Mouse (Mus musculus): ENCODE results near the gene Hdac4.

Gene Hdac4

DNA sequence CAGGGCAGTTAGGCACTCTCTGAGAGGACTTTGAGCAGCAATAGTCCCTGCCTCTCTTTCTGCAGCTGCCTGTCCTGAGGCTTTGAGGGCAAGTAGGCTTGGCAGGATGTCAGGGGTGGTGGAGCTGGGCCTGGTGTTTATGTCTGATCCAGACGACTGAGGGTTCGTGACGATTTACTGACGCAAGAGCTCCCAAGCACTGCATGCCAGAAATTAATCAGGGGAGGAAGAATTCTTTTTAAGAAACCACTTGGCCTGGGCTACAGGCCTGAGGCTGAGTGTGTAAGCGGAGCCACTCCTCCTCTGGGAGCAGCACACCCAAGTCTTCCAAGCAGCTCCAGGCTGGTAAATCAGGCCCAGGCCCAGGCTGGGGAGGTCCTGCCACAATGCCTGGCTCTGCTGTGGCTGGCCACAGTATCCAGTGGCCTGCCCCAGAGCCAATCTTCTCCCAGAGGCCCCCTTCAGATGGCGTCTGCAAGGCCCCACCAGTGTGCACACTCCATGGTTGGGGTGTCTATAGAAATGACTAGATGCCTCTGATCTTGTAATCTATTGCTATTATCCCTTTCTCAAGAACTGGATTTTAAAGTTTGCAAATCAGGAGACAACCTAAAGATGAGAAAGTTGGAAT is 64.9 kb downstream of the Hdac4 start:
- no peak for DNase-seq (ENCODE audit: low read depth, low spot score)

DNA sequence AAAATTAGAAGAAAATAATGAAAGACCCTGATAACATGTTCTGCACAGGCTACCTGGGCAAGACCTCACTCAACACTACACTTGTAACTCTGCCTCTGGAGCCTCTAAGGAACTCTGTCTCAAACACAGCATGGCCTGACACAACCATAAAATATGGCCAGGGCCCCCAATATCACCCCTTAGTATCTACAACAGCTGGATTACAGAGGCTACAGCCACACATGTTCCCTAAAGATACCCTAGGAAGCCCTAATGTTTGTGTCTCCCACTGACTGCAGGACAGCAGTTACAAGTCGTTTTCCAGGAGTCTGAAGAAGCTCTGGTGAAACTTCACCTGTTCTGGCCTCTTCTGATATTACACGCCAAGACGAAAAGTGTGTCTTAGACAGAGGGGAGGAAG is 65.7 kb downstream of the Hdac4 start:
- DNase-seq (ENCODE audit: low read depth, low spot score) = no peak

DNA sequence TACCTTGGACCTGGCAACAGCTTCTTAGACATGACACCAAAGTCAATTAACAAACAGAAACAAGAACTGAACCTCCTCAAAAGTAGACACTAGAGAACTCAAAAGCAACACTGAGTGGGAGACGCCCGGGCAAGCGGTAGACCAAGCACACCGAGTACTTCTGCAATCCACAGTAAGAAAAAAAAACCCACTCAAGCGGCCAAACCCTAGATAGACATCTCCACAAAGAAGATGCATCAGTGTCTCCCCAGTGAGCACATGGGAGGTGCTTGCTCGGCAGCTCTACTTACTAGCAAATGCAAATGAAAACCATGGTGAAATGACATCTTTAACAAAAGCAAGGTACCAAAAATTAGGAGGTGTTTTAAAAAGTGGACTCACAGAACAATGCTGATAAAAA is 67.7 kb downstream of the Hdac4 start:
- no peak for DNase-seq (ENCODE audit: low read depth, low spot score)

DNA sequence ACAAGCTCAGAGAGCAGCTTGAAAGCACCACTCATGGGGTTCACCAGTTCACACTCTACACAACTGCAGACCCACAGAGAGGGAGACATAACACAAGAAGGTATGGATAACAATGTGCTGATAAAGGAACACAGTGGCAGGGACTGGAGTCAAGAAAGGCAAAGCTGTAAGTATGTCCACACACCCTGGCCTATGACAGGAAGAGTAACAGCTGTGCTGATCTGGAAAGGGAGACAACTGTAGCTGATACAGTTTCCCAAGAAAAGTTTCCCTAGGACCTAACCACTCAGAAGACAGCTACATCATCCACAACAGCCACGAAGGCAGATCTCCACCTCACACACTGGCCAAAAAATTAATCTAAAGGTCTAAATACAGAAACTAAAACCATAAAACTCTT is 68.1 kb downstream of the Hdac4 start:
- DNase-seq (ENCODE audit: low read depth, low spot score) = no peak

DNA sequence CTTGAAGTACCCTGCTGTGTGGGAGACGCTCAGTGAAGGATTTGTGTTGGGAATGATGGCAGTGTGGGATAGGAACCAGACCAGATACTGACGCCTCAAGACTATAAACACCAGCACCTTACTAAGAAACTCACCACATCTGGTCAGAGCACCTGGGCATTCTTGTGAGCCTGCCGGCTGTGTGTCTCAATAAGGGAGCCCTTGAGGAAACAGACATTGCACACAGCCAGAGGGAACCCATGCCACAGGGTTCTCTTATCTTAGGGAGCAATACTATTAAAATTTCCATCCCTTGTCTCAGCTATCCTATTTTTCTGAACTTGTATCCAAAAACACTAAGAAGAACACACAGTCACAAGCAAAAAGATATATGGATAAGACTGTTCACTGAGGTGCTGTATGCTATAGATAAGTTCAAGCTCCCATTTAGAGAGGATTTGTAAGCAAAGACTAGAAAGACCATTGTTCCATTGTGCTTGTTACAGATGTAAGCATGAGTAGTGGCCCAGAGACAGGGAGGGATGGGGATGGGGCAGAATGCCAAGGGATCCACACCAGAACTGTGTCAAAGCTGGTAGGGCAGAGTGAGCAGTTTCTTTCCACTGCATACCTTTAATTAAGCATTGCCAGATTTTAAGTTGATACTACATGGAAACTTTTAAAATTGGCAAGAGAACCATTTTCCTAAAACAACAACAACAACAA is 70.8 kb downstream of the Hdac4 start:
- DNase-seq (ENCODE audit: low read depth, low spot score) = no peak

DNA sequence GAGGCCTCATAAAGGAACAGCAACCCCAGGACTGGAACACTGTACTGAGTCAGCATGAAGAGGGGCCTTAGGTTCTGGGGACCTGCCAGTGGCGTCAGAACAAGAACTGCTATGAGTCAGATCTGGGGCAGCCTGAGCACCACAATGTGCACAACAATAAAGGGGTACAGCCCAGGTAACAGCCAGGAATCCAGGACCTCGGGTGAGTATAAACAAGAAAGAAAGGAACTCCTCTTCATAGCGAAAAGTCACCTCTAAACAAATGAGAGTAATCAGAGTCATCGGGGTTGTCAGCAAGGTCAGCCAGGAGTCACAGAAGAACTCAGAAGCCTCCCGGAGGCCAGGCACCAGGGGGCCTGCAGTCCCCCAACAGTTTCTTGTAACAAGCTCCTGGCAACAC is 76.2 kb downstream of the Hdac4 start:
- DNase-seq (ENCODE audit: low read depth, low spot score) = no peak

DNA sequence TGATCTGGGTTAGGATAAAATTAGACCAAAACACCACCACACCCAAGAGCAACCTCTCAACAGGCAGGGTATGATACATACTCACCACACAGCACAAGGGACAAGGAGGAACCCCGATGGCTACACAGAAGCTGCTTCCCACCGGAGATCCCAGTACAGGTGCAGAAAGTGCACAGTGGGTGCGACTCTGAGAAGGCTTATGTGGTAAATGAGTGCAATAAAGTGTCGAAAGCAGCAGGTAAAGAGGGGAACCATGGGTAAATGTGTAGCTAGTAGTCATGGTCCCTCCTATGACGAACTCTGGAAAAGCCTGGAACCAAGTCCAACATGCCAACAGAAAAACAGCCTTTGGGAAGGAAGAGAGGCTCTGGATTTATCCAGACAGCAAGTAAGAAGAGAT is 77.9 kb downstream of the Hdac4 start:
- DNase-seq (ENCODE audit: low read depth, low spot score) = no peak

DNA sequence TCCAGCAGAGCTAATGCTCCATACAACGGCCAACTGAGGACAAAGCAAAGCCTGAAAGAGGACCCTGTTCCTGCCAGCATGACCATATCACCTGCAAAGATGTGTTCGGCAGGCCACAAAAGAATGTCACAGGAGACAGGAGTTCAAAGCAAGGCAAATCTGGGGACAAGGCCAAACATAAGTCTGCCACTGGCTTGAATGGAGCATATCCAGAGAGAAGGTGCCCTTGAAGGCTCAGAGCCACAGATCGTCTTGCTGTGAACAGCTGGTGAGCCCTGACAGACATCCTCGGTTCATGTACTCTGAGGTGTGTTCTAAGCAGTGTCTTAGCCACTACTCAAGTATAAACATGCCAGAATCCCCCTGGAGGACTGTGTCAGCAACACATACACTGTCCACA is 79.3 kb downstream of the Hdac4 start:
- no peak for DNase-seq (ENCODE audit: low read depth, low spot score)

DNA sequence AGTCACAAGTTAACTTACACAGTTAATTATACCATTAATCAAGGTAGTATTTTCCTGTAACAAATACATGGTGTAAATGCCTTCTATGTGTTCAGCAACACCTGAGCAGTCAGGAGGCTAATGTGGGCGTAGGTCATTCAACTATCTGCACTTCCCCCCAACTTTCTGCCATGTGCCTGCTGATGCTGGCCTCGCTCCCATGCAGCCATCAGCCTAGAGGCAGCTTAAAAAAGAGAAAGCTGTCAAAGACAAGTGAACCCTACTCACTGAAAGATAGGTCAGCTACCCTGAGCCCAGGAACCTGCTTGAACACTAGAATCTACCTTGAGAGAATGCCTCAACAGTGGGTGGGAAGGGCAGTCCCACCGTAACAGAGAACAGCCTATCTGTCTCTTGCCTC is 81.4 kb downstream of the Hdac4 start:
- no peak for DNase-seq (ENCODE audit: low read depth, low spot score)

DNA sequence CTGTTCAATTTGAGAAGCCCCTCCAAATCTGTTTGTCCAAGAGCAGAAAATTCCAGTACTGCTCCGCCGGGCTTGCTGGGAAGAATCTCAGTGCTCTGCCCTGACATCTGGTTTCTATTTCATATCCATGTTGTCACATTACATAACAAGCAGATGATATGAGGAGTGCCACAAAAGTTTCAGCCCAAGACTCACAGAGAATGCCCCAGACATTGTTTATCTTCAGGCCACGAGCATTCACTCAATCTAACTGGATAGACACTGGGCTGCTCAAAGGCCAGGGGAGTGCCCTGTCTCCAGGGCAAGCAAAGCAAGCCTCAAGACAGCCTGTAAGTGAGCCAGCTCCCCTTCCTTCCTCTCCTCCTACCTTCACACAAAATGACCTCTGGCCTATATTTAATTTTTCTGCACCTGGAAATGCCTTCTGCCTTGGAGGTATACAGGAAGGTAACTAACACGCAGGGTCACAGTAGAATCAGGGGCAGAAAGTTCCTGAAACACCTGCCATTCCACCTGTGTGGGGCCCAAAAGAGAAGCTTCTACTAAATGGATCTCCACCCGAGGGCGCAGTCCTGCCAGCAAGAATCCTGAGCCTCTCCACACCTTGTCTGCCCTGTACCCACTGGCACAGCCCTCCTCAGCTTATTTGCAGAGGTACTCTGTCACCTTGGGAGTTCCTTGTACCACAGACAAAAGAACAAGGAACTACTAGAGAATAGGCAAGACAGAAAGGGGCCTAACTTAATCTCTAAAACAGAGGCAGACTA is 82.1 kb downstream of the Hdac4 start:
- no peak for DNase-seq (ENCODE audit: low read depth, low spot score)

DNA sequence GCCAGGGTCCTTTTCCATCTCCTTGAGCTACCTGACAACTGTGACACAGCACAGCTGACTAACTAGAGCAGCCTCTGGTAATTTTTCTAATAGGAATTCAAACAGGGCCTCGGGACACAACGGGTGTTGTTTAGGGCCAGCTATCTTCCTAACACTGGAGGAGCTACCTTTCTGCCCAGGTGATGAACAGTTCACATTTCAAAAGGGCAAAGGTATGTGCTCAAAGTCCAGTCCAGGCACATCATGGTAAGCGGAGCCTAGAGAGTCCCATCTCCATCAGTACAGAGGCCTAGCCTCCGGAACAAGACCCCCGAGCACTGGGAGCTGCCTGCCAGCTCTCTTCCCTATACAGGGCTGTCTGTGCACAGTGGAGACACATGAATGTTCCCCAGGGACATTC is 82.9 kb downstream of the Hdac4 start:
- no peak for DNase-seq (ENCODE audit: low read depth, low spot score)

DNA sequence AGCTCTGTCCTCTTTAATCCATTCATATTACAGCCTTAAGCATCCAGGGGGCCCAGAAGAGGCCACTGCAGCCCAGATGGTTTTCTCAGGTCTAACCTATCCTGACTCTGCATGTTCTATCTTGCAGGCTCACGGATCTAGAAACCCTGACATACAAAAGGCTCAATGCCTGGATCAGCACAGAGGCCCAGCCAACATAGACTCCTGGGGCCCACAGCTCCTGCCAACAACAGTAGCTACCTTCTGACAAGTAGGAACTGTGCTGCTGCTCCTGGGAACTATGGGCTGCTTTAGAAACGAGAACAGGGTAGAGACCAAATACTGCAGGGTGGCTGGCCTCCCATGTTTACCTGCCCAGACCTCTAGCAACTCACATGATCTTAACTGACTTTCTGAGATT is 83.9 kb downstream of the Hdac4 start:
- DNase-seq (ENCODE audit: low read depth, low spot score) = no peak

DNA sequence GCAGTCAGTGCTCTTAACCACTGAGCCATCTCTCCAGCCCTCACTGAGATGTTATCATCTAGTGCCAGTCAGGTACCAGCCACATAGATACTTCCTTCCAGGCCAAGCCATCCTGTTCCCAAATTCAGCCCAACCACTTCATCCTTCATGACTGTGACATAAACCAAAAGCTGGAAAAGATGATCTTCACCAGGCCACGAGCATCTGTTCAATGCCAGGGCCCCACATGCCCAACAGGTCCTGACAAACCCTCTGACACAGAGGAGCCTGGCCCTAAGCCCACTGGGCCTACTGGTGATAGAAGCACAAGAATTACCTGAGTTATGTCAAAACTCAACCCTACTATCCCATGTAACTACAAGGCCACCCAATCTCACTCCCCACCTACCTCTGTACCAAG is 84.5 kb downstream of the Hdac4 start:
- DNase-seq (ENCODE audit: low read depth, low spot score) = no peak

DNA sequence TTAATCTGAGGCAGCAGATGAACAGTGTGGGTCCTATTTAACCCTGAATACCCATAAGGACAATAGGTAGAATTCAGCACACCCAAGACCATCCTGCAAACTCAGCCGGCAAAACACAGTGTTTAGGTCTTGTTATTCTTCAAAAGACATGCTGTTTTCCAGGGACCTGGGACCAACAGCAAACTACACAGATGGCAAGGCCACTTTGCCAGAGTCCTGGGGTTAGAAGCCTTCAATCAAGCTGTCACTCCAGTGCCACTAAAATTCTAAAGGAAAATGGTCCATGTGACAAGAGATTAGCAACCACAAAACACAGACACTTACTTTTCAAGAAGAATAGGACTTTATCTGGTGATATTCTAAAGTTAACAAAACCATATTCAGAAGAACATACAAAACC is 86.3 kb downstream of the Hdac4 start:
- no peak for DNase-seq (ENCODE audit: low read depth, low spot score)

DNA sequence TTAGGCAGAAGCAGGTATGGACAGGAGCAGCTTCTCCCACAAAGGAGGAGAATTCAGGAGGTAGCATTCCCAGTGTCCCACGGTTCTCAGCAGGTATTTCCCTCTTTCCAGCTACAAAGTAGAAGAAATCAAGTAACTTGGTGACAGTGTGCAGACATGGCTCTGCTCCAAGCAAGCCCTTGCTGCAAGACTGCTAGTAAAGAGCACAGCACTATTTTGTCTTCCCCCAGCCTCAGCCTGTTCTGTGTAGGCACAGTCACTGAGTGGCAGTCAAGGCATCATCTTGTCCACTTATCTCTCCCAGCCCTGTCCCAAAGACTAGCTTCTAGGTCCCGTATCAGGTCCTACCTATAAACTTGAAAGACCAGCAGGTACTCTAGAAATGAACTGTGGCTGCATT is 86.9 kb downstream of the Hdac4 start:
- no peak for DNase-seq (ENCODE audit: low read depth, low spot score)

DNA sequence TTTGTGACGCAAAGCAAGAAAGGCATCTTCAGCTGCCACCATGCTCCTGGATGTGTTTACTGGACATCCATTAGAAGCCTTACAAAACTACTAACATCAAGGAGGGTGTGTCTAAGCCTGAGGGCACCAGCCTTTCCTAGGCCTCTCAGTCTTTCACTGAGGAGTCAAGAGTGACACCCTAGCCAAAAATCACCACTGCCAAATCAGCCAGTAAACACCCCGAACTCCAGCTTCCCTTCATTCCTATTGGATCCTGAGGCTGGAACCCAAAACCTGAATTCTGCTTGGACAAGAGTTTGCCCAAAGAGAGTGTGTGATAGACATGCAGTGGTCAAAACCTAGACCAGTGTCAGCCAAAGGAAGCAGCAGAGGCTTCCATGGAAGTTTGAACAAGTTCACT is 87.5 kb downstream of the Hdac4 start:
- DNase-seq (ENCODE audit: low read depth, low spot score) = no peak

DNA sequence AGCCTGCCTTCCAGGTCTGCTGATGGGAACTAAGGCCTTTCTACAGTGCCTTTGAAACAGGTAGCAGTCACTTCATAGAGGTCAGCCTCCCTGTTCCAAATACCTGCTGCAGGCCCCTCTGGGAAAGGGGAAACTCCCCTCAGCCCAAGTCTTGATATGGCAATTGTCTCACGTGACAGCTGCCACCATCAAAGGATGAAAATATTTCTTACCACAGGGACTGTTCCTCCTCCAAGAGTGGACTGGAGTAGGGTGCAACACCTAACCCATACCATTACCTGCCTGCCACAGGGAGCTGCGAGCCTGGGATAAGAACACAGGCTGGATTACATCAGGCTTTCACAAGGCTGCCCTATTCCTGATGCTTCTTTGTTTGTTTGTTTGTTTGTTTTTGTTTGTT is 88.0 kb downstream of the Hdac4 start:
- no peak for DNase-seq (ENCODE audit: low read depth, low spot score)

DNA sequence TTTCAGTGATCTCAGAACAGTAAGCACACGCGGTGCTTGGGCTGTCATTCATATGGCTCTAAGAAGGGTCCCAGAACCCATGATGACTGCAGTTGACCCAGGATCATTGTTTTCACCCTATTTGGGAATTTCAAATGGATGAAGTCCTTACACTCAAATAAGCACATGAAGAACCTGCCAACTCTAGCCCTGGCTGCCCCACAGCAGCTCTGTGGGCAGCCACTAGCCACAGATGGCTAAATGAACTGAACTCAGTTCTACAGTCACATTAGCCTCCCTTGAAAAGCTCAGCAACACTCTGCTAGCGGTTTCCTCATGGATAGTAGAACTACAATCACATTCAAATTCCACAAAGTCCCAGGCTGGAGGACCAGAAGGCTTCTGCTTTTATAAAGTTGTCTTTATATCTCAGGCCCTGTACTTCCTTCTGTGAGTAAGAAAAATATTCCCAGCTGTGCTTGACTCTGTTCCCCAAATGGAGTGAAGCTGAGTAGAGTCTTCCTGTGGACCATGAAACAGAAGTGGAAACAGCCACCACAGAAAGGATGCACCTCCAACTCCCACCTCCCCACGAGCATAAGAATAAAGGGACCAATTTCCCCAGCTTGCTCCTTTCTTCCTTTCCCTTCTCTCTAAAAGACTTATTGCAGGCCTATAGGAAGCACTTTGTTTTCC is 88.9 kb downstream of the Hdac4 start:
- no peak for DNase-seq (ENCODE audit: low read depth, low spot score)

DNA sequence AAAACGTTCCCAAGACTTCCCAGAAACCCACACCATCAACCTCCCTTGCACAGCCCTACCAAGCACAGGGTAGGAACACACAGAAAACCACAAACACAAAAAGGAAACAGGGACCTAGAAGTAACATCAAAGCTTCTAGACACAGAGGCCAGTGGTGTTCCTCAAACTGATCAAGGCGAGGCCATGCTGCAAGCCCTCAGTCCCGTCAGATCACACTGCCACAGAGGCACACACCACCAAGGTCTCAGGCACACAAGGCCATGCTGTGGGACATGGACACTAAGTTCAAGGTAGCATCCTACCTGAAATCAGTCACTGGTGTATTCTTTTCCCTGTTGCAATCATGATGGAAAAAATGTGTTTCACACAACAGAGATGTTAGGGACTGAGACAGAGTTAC is 90.8 kb downstream of the Hdac4 start:
- no peak for DNase-seq (ENCODE audit: low read depth, low spot score)

DNA sequence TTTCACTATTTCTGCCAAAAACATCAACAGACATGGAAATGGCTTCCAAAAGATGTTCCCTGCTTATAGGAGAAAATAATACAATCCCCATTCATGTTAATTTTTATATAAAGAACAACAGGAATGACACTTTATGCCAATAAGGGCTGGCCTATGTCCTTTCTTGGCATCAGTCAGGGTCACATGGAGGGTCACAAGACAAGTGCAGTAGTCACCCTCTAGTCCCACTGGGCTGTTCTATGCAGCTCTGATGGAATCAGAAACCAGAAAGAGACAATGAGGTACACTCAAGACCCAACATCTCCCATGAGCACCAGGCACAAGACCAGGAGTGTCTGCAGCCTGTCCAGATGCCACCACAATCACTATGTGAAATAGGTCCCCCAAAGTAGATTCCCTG is 91.5 kb downstream of the Hdac4 start:
- no peak for DNase-seq (ENCODE audit: low read depth, low spot score)

DNA sequence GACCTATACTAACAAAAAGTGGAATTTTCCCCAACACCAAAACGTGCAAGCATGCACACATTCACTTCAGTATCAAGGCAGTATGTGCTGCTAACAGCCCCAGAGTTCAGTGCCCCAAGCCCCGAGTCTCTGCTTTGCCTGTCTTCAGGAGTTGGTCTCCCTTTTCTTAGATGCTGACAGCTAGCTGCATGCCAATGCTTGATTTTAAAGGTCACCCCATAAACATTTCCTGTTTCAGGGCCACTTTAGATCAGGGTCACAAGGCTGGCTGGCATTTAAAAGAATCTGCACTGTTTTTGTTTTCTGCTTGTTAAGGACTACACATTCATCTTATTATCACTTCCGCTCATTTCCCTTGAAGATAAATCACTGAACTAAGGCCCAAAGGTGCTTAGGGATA is 92.1 kb downstream of the Hdac4 start:
- no peak for DNase-seq (ENCODE audit: low read depth, low spot score)

DNA sequence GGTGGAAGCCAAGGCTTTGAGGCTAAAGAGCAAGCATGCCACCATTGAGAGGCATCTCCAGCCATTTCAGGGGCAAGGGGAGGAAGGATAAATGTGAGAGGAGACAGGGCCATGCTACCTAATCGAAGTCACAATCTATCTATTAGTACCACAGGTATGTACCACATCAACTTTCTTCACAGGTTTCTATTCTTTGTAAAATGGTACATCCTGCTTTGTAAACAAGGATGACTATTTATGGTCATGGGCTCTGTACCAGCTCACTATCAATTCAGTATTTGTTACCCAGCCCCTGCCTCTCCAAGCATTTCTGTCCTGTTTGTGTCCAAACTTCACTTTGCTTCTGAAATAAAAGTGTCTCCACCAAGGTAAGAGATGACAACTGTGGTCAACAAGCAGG is 92.7 kb downstream of the Hdac4 start:
- no peak for DNase-seq (ENCODE audit: low read depth, low spot score)

Data from WW6 (cell line).